Mouse (Mus musculus) gastrocnemius, postnatal 14 days (tissue): ENCODE measurements around the gene Coro1c. TPM values are rescaled to one million over a fixed set of nuclear protein-coding genes. Genes with fewer than 3 reads are reported as not detected.

Experiments used
- DNase-seq: peaks from one replicate; pipeline ENCODE4 v3.0.0; 2021; ENCODE audit warnings: mixed read lengths
- intact Hi-C: fragments of 180-260 bp; cut with DNase I; formaldehyde crosslinking; loops from one replicate; pipeline ENCODE4 v1.15.1; 2025; ENCODE audit warnings: low total_unique reads
- total RNA-seq, 2 experiments: library from RNA; stranded (reverse); gene quantifications; 2 replicates each; pipeline ENCODE4 v1.2.3; 2021

The Coro1c gene
- total RNA-seq, 2 experiments from 2014 or later: 24.0 to 28.7 TPM

- peak; percentile 83 for DNase-seq
- intact Hi-C loops: loop anchor here (5.0 kb wide), 1 partner anchor 74 kb away; no protein-coding TSS in a partner anchor
Measured at GRCm38 (mm10) chr5:113930648-113931609, 22.4 kb upstream of the Coro1c start.

- peak; percentile 64 for DNase-seq
- intact Hi-C loops: loop anchor here (5.0 kb wide), 1 partner anchor 73 kb away; no protein-coding TSS in a partner anchor
Measured at GRCm38 (mm10) chr5:113929950-113930647, 21.5 kb upstream of the Coro1c start.

GRCm38 (mm10) chr5:113929526-113929925, 21.0 kb upstream of the Coro1c start:
- intact Hi-C loops: no loop called here
- no peak for DNase-seq

GRCm38 (mm10) chr5:113924608-113925007, 16.1 kb upstream of the Coro1c start:
- intact Hi-C loops: no loop called here
- DNase-seq: no peak

GRCm38 (mm10) chr5:113921310-113922166, 13.0 kb upstream of the Coro1c start:
- intact Hi-C loops: no loop called here
- no peak for DNase-seq

GRCm38 (mm10) chr5:113919060-113919459, 10.5 kb upstream of the Coro1c start:
- DNase-seq: no peak
- intact Hi-C loops: no loop called here

- DNase-seq: no peak
- intact Hi-C loops: no loop called here
Measured at GRCm38 (mm10) chr5:113918654-113919053, 10.1 kb upstream of the Coro1c start.

- DNase-seq: no peak
- intact Hi-C loops: no loop called here
Measured at GRCm38 (mm10) chr5:113910705-113911104, 2.1 kb upstream of the Coro1c start.

- DNase-seq: no peak
- intact Hi-C loops: no loop called here
Measured at GRCm38 (mm10) chr5:113910065-113910701, 1.6 kb upstream of the Coro1c start.

- DNase-seq: peak; percentile 67
- intact Hi-C loops: loop anchor here (5.0 kb wide), 1 partner anchor 36 kb away; no protein-coding TSS in a partner anchor
Measured at GRCm38 (mm10) chr5:113907786-113908567, 581 bp downstream of the Coro1c start.

- peak; percentile 45 for DNase-seq
- intact Hi-C loops: loop anchor here (5.0 kb wide), 1 partner anchor 35 kb away; no protein-coding TSS in a partner anchor
Measured at GRCm38 (mm10) chr5:113906958-113907735, 1.4 kb downstream of the Coro1c start.

- intact Hi-C loops: loop anchor here (5.0 kb wide), 1 partner anchor 33 kb away; no protein-coding TSS in a partner anchor
- DNase-seq: no peak
Measured at GRCm38 (mm10) chr5:113904987-113905386, 3.6 kb downstream of the Coro1c start.

GRCm38 (mm10) chr5:113902983-113903382, 5.6 kb downstream of the Coro1c start:
- no peak for DNase-seq
- intact Hi-C loops: no loop called here

GRCm38 (mm10) chr5:113902017-113902416, 6.5 kb downstream of the Coro1c start:
- intact Hi-C loops: no loop called here
- no peak for DNase-seq

GRCm38 (mm10) chr5:113901074-113901571, 7.4 kb downstream of the Coro1c start:
- DNase-seq: no peak

GRCm38 (mm10) chr5:113899543-113899942, 9.0 kb downstream of the Coro1c start:
- intact Hi-C loops: no loop called here
- DNase-seq: no peak

More at GRCm38 (mm10) chr5:113901074-113901571, 7.4 kb downstream of the Coro1c start:
- intact Hi-C loops: no loop called here

GRCm38 (mm10) chr5:113892005-113892404, 16.6 kb downstream of the Coro1c start:
- intact Hi-C loops: no loop called here
- DNase-seq: no peak
